Mouse (Mus musculus): ENCODE results near the gene Suco. TPM values are rescaled to one million over a fixed set of nuclear protein-coding genes. Genes with fewer than 3 reads are reported as not detected.

Gene Suco
- total RNA-seq (2021) (10 to 100 TPM; 38.8 to 48.0 TPM), polyA plus RNA-seq (2012; rRNA removed) (1.5 and 1.9 TPM in 2 replicates)
- long read RNA-seq, partial matches to known transcripts: 0 of 10 reads
- long read RNA-seq, other reads (novel, unspliced or antisense): 10 of 10 reads

DNA sequence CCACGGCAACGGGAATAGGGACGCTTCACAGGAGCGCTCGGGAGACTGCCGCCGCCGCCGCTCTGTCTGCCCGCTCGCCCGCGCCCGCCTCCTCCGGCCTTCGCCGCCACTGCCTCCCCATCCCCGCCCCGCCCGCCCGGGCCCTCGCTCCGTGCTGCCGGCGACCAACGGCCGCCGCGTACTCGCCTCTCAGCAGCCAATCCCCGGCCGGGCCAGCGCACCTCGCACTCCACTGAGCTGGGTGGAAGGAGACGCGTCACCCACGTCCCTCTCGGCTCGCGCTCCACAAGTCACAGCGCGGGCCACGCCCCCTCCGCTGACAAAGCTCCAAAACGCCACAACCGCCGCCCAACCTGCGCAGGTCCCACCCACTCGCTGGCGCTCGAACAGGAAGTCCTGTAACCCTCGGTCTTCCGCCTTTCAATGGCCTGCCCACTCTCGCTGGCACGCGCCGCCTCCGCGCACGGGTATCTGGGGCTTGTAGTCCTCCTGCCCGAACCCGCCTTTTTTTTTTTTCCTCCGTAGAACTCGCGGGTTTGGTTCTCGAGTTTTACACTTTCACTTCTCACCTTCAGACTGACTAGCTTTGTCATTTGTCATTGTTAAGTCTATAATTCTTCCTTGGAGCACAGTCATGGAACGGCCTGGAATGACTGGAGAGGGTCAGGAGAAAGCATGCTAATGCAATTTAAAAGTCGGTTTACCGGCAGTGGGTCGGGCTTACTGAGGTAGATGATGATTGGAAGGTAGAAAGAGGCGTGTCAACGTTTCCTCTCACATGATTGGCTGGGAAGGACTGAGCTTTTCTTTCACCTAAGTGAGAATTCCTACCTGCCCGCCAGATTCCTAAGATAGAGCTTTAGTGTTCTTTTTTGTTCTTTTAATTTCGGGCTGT is at the start of gene Suco:
Gene Suco (minus strand): TSS at position 130 of the 895 bp plus-strand sequence.
- peak; percentile 100 for DNase-seq

- peak; percentile 29 for DNase-seq
Measured at GRCm38 (mm10) chr1:161925281-161925805, 48.9 kb upstream of the Suco start.

GRCm38 (mm10) chr1:161924321-161924720 is 47.8 kb upstream of the Suco start:
- DNase-seq: no peak

DNA sequence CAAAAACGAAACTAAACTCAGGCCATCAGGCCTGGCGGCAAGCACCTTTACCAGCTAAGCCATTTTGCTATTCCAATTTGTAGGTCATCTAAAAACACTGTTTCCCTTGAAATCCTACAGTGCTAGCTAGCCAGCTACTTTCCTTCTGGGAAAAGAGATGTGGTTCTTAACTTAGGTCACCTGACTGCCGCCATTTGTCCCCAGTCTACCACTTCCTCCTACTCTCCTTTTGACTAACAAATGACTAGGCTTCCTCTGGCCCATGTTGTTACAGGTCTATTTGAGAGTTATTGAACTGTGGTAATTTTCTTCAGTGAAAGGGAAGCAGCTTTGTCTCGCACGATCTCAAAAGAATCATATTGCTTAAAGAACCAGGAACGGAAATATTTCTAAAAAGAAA is 45.4 kb upstream of the Suco start:
- no peak for DNase-seq

DNA sequence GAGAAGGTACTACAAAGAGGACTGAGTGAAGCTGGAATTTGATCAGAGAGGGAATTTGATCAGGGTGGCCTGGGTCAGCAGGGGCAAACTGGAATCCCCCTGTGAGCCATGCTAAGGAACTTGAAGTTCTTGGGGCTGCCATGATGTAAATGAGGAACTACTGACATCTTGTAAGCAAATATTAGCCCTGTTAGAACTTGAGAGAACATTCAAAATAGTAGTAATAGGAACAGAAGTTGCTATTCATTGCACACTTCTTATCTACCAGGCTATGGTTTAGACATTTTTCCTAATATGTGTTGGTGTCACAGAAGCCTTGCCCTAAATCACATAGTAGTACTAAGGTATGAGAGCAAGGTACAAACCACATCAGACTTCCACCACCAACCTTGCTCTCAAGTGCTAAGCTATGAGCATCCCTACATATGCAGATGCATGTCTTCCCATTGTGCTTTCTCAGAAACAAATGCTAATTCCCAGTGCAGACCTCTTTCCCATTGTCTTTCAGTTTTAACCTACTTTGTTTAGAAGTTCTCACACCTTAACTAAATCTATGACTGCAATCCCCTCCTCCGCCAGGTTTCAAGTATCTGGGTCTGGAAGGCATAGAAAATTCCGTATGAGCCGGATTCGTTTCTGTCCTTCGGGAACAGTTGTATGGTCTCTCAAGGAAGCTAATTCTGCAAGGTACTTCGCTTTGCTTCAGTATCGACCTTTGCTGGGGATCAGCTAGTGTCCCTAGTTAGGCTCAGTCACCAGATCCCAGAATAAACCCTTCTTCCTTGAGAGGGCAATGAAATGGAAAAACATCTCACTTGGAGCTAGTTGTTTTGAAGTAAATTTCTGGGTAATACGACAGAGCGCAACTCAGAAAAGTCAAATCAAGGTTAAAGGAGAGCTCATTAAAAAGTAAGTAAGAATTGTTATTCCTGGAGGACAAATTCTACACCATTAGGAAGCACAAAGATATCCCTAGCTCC is 44.3 kb upstream of the Suco start:
- DNase-seq: no peak

- DNase-seq: no peak
Measured at GRCm38 (mm10) chr1:161919594-161919993, 43.1 kb upstream of the Suco start.

DNA sequence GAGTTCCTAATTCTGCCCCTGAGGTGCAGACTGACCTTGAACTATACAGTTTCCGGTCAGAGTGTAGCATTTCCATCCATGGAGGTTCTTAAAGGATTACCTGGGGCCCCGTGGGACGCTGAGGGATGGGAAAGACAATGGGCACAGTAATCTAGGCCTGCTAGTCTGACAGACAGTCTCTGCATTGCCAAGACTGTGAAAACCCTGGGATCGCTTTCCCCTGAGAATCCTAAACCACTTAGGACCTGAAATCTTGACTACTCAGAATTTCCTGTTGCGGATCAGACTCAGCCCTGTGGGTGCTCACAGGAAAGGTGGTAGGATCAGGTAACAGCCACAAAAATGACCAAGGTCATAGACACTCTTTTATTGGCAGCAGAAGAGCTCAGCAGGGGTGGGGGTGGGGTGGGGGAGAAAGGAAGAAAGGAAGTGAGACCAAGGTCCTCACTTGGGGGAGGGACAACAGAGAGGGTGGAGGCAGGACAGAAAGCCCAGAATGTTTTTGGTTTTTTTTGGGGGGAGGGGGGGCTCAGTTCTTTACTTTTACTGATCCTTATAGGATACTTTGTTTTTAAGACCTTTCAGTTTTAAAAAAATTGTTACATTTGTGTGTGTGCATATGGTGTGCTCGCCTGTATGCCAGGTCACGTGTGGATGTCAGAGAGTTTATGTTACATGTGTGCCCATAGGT is 42.3 kb upstream of the Suco start:
- no peak for DNase-seq

DNA sequence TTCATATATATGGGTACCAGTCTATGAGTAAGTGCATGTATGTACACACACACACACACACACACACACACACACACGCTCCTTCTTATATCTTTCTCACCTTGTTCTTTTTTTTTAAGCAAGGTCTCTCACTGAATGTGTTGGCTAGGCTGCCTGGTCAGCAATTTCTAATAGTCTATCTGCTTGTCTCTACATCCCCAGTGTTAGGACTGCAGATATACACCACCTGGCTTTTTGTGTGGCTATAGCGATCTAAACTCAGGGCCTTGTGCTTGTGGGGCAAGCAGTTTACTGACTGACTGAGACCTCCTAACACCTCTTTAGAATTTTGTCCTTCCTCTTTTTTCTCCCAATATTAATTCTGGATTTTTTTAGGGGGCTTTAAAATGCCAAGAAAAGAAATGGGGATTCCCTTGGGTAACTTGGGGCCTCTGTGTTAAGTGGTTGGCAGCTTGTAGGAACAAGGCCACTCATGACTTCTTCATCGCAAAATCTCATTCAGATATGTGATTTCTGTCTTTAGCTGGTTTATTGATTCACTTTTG is 41.5 kb upstream of the Suco start:
- DNase-seq: no peak

DNA sequence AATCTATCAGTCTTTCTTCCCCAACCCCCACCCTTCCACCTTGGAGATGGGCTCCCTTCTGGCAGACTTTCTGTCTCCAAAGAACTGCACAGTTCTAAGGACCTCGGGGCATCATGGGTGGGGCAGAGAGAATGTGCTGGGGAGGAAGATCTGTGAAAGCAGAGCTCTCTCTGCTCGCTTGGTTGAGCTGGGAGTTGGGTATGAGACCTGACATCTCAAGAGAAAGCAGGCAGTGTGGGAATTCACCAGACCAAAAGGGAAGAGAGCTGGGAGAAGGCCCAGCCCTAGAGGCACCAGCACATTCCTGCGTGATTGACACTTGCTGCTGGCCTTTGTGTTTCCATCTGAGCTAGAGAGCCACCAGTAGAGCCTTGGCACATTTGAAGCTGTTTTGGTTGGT is 39.6 kb upstream of the Suco start:
- DNase-seq: no peak

DNA sequence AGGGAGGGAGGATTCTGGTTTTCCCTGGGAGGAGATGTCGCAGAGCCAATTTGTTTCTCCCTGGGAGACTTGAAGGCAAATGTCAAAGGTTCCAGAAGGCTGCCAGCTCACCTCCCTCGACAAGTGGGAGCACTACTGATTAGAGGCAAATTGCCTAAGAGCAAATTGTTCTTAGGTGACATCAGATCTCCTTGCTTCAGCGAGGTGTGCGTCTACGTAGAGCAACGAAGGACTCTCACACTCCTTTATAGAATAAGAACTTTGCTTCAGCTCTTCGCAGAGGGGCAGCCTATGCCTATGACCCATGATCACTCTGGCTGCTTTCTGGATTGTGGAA is 37.1 kb upstream of the Suco start:
- DNase-seq: no peak

DNA sequence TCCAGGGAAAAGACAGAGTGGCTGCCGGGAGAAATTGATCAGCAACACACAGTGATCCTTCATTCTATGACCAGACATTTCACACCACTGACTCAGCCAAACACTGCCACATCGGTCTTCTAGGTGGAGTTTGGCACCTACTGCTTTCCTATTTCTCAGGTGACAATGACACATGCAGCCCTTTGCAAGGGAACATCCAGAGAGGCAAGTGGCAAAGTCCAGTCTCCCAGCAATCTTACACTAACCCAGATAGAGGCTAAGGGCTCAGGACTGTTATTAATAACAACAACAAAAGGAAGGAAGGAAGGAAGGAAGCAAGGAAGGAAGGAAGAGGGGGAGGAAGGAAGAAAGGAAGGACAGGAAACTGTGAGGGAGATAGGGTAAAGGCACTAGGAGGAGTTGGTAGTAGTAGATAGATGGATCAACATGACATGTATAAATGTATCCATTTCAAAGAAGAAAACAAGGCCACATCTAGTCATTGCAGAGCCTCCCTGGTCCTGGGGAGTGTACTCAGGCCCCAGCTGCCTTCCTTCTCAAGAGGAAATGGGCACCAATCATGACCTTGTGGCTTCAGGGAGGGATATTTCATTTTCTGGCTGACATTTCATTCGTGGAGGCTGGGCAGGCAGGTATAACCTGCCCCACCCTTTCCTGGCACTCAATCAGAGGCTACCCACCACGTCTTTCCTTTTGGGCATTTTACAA is 36.6 kb upstream of the Suco start:
- peak; percentile 26 for DNase-seq

DNA sequence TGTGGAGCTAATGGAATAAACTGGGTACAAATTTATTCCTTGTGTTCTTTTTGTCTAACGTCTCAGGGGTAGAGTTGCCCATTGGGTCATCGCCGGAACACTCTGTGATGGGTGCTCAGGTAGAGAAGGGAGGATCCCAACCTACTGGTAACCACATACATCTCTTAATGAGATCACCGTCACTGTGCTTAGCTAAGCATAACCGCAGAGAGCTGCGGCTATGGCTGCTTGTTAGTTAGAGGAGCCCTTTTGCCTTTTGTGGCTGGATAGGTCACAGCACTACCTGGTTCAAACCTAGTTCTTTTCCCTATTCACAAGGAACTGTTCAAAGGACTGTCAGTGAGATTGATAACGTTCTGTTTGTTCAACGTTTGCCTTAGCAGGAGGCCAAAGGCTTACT is 32.6 kb upstream of the Suco start:
- no peak for DNase-seq

DNA sequence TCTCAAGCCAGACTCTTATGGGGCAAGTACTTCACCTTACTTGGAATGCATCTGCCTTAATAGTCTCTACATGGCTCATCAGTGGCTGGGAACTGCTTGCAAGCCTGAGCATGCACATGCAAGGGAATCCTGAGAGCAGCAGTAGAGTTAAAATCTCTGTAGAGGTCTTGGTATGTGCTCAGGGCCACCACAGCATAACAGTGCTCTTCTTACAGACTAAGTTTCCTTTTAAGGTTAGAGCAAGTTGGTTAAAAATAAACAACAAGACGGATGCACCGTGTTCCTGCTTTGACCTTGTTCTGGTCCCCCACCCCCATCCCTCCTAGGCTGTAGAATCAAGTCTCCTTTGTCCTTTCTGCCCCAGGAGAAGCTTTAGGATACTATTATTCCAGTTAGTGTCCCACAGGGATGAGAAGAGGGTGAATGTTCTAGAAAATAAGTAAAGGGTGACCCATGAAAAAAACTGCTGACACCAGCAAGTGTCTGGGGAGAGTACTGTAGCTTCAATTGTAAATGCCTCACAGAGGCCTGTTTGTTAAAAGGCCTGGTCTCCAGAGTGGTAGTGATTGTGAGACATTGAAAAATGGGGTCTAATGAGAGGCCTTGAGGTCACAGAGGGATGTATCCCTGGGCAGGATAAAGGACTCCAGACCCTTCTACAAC is 31.4 kb upstream of the Suco start:
- DNase-seq: no peak

GRCm38 (mm10) chr1:161907111-161907510 is 30.6 kb upstream of the Suco start:
- DNase-seq: no peak

DNA sequence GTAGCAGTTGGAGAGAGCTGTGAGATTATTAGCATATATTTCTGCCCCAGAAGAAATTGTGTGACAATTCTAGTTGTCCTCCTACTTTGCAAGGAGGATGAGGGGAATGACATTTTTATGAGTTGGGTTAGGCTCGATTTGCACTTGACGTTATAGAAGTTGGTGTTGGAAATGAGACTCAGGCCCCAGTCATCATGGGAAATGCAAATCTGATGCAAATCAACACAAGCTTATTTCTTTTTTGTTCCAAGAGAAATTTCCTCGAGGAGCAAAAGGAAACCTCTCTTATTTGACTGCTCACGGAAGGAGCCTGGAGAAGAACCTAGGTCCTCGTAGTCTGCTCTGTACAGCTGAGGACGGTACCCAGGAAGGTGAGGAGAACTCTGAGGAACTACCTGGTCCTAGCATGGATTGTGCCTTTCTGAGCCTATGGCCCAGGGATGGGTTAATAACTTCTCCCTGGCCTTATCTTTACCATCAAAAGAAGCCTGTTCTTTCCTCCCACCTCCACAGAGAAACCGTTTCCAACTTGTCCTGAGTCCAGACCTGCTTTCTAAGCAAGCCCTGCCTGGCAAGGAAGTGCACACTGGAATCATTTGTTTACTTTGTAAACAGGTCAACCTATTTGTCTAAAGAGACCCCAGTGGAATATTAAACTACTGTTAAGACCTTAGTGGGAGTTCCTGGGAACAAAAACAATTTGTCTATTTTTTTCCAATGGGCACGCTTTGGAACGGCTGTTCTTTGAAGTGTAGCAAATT is 26.4 kb upstream of the Suco start:
- no peak for DNase-seq

DNA sequence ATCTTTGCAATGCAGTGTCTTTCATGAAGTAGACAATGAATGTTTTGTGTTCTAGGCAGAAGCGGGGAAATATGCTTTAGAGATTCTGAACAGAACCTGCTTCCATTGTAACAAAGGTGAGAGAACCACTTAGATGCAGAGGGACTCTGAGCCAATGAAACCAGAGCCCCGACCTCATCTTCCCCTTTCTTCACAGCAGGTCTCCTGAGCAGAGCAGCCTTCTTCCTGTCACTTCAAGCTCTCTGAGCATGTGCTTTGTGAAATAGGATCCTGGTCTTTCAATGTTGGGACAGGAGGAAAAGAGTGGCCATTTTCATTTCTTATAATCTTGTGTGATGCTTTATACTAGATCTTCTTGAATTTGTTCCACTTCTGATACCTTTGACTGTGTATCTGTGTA is 23.6 kb upstream of the Suco start:
- DNase-seq: no peak

DNA sequence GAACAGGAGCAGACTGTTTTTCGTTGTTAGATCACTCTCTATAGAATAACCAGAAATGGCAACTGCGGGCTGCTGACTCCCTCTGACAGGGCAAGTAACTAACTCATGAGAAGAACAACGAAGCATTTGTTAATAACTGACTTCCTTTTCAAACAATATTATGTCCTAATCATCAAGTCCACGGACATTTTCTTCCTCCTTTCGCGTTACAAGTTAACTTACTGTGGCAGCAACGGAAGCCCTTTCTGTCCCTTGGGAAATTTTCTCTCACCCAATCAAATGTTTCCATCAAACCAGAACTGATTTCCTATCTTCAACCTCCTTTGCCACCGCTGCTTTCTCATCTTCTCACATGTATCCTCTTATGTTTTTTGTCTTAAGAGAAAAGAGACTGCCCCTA is 20.8 kb upstream of the Suco start:
- no peak for DNase-seq

DNA sequence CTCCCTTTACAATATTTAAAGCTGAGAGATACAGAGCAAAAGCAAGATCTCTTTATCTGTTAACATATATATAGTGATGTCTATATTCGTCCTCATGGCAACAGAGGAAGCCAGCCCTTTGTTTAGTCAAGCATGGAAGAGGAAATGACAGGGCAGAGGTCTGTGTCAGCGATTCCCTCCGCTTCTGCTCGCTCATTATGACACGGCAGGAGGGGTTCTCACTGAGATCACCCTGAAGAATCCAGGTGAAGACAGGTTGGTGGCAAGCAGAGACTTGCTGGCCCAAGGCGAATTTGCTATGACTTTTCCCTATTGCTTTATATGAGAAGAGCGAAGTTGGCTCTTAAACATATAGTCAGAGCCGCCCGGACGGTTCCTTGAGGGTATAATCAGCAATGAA is 19.6 kb upstream of the Suco start:
- no peak for DNase-seq

- no peak for DNase-seq
Measured at GRCm38 (mm10) chr1:161895014-161895413, 18.5 kb upstream of the Suco start.

GRCm38 (mm10) chr1:161894553-161894952 is 18.1 kb upstream of the Suco start:
- no peak for DNase-seq

All from adrenal gland, adult 2 months (tissue).